Mouse (Mus musculus) midbrain, embryonic 11.5 days (tissue): ENCODE measurements at regions not wholly inside any gene's neighbourhood (a gene's known extent, or its start where the extent isn't known, plus 50 kb on each side); places are given as distances from the start of the nearest gene placed in this dataset.

Experiments used
- ATAC-seq: fragments of 200-750 bp; cut with Nextera tagmentation; 2 replicates; pipeline ENCODE4 v1.8.0; 2017; ENCODE audit warnings: moderate TSS enrichment, moderate library complexity; ENCODE audit not compliant: low FRiP score
- DNase-seq: peaks from one replicate; pipeline ENCODE4 v3.0.0; 2015; ENCODE audit warnings: low spot score; ENCODE audit errors: missing footprints
- H3K27ac ChIP-seq: fragments of 300-500 bp; sonication (generic); 2 replicates; pipeline ENCODE4 v1.5.1; 2014; ENCODE audit warnings: low read depth, low read length
- H3K27me3 ChIP-seq: fragments of 300-500 bp; sonication (generic); 2 replicates; pipeline ENCODE4 v1.6.1; 2014; ENCODE audit warnings: mild to moderate bottlenecking, low read length, moderate library complexity, mixed read lengths; ENCODE audit not compliant: control insufficient read depth, insufficient read depth
- H3K36me3 ChIP-seq: fragments of 300-500 bp; sonication (generic); 2 replicates; pipeline ENCODE4 v1.6.1; 2014; ENCODE audit warnings: mild to moderate bottlenecking, low read length, moderate library complexity, mixed read lengths; ENCODE audit not compliant: control insufficient read depth, insufficient read depth
- H3K4me1 ChIP-seq: fragments of 300-500 bp; sonication (generic); 2 replicates; pipeline ENCODE4 v1.6.1; 2014; ENCODE audit warnings: low read length; ENCODE audit not compliant: control insufficient read depth, insufficient read depth
- H3K4me2 ChIP-seq: fragments of 300-500 bp; sonication (generic); 2 replicates; pipeline ENCODE4 v1.6.1; 2014; ENCODE audit warnings: mild to moderate bottlenecking, moderate library complexity
- H3K4me3 ChIP-seq: fragments of 300-500 bp; sonication (generic); 2 replicates; pipeline ENCODE4 v1.5.1; 2014; ENCODE audit warnings: low read depth, low read length
- H3K9ac ChIP-seq: fragments of 300-500 bp; sonication (generic); 2 replicates; pipeline ENCODE4 v1.6.1; 2014; ENCODE audit warnings: low read length
- H3K9me3 ChIP-seq: fragments of 300-500 bp; sonication (generic); 2 replicates; pipeline ENCODE4 v1.6.1; 2016; ENCODE audit warnings: low read length; ENCODE audit not compliant: control insufficient read depth
- WGBS: fragments of 180-500 bp; shearing (Covaris S2); extraction: QIAGEN DNeasy Blood & Tissue Kit; methylation state at CpG from one replicate; pipeline ENCODE4 v1.1.7; 2014; 5-methylcytosine and 5-hydroxymethylcytosine counted together

GRCm38 (mm10) chr8:91955170-91955569 lies 153.3 kb upstream of the Irx3 start:
- 86% methylated on average over 6 of the region's 6 CpGs for WGBS
- Histone ChIP-seq H3K36me3 (no peaks in the 10 kb centered on the region), H3K9me3 (no peaks in the 10 kb centered on the region), H3K4me3 (no peak overlapping the region), H3K9ac (no peak overlapping the region), H3K27ac (no peak overlapping the region), H3K27me3 (no peaks in the 10 kb centered on the region), H3K4me1 (no peaks in the 10 kb centered on the region), H3K4me2 (no peak overlapping the region)
- no peak for ATAC-seq
- DNase-seq, result no peak

GRCm38 (mm10) chr8:91952981-91953380 lies 151.1 kb upstream of the Irx3 start:
- H3K27ac ChIP-seq, result no peak overlapping the region
- DNase-seq (no peak), ATAC-seq (no peak)
- no peaks in the 10 kb centered on the region for H3K4me1 ChIP-seq
- no peak overlapping the region for H3K4me3 ChIP-seq
- no peaks in the 10 kb centered on the region for H3K9me3 ChIP-seq
- WGBS, result 77% methylated on average over 4 of the region's 4 CpGs
- no peak overlapping the region for H3K9ac ChIP-seq
- no peaks in the 10 kb centered on the region for H3K27me3 ChIP-seq
- H3K4me2 ChIP-seq, result no peak overlapping the region
- no peaks in the 10 kb centered on the region for H3K36me3 ChIP-seq

- DNase-seq (no peak), ATAC-seq (no peak)
- 76% methylated on average over 9 of the region's 9 CpGs for WGBS
- Histone ChIP-seq H3K36me3 (no peaks in the 10 kb centered on the region), H3K4me1 (no peaks in the 10 kb centered on the region), H3K27me3 (no peaks in the 10 kb centered on the region), H3K9ac (no peak overlapping the region), H3K9me3 (no peaks in the 10 kb centered on the region), H3K4me2 (no peak overlapping the region), H3K27ac (no peak overlapping the region), H3K4me3 (no peak overlapping the region)
Measured at GRCm38 (mm10) chr8:91949110-91949509, 147.2 kb upstream of the Irx3 start.

GRCm38 (mm10) chr8:91948173-91948940 lies 146.5 kb upstream of the Irx3 start:
- Histone ChIP-seq H3K4me3 (no peak overlapping the region), H3K36me3 (no peaks in the 10 kb centered on the region), H3K9me3 (no peaks in the 10 kb centered on the region), H3K27me3 (no peaks in the 10 kb centered on the region), H3K4me2 (no peak overlapping the region), H3K4me1 (no peaks in the 10 kb centered on the region), H3K27ac (no peak overlapping the region), H3K9ac (no peak overlapping the region)
- WGBS, result 65% methylated on average over 18 of the region's 18 CpGs
- ATAC-seq (no peak), DNase-seq (no peak)

GRCm38 (mm10) chr8:91941005-91941404 lies 139.1 kb upstream of the Irx3 start:
- no peaks in the 10 kb centered on the region; the same call in 1 of the 2 replicates for H3K27me3 ChIP-seq
- H3K4me1 ChIP-seq, result peaks cover 3% of the 10 kb centered on the region; the same call in 1 of the 2 replicates
- no peaks in the 10 kb centered on the region for H3K36me3 ChIP-seq
- 33% methylated on average over 5 of the region's 5 CpGs for WGBS
- no peak overlapping the region for H3K4me2 ChIP-seq
- no peaks in the 10 kb centered on the region for H3K9me3 ChIP-seq
- no peak overlapping the region for H3K9ac ChIP-seq
- no peak overlapping the region for H3K4me3 ChIP-seq
- H3K27ac ChIP-seq, result no peak overlapping the region
- no peak for ATAC-seq
- DNase-seq, result no peak

GRCm38 (mm10) chr8:91937227-91937626 lies 135.4 kb upstream of the Irx3 start:
- no peaks in the 10 kb centered on the region for H3K36me3 ChIP-seq
- ATAC-seq, result no peak
- no peak for DNase-seq
- no peaks in the 10 kb centered on the region for H3K9me3 ChIP-seq
- no peak overlapping the region for H3K27ac ChIP-seq
- no peak overlapping the region for H3K4me3 ChIP-seq
- H3K9ac ChIP-seq, result no peak overlapping the region
- 60% methylated on average over 2 of the region's 2 CpGs for WGBS
- no peak overlapping the region for H3K4me2 ChIP-seq
- no peaks in the 10 kb centered on the region; the same call in 1 of the 2 replicates for H3K27me3 ChIP-seq
- H3K4me1 ChIP-seq, result peaks cover 3% of the 10 kb centered on the region; the same call in 1 of the 2 replicates

- no peak overlapping the region for H3K4me2 ChIP-seq
- WGBS, result 76% methylated on average over 4 of the region's 4 CpGs
- no peak for ATAC-seq
- H3K4me1 ChIP-seq, result no peaks in the 10 kb centered on the region
- H3K9me3 ChIP-seq, result no peaks in the 10 kb centered on the region
- no peak overlapping the region for H3K9ac ChIP-seq
- H3K27me3 ChIP-seq, result no peaks in the 10 kb centered on the region
- H3K27ac ChIP-seq, result no peak overlapping the region
- no peaks in the 10 kb centered on the region for H3K36me3 ChIP-seq
- DNase-seq, result no peak
- no peak overlapping the region for H3K4me3 ChIP-seq
Measured at GRCm38 (mm10) chr8:91930520-91930919, 128.7 kb upstream of the Irx3 start.

GRCm38 (mm10) chr8:91925968-91926524 lies 124.2 kb upstream of the Irx3 start:
- no peak overlapping the region for H3K9ac ChIP-seq
- 73% methylated on average over 8 of the region's 8 CpGs for WGBS
- no peaks in the 10 kb centered on the region for H3K9me3 ChIP-seq
- H3K4me3 ChIP-seq, result no peak overlapping the region
- no peaks in the 10 kb centered on the region for H3K36me3 ChIP-seq
- DNase-seq (no peak), ATAC-seq (no peak)
- no peaks in the 10 kb centered on the region for H3K27me3 ChIP-seq
- H3K4me2 ChIP-seq, result no peak overlapping the region
- no peak overlapping the region for H3K27ac ChIP-seq
- no peaks in the 10 kb centered on the region for H3K4me1 ChIP-seq

- ATAC-seq (no peak), DNase-seq (no peak)
- H3K27me3 ChIP-seq, result no peaks in the 10 kb centered on the region
- no peak overlapping the region for H3K4me3 ChIP-seq
- WGBS, result 94% methylated on average over 4 of the region's 4 CpGs
- no peak overlapping the region for H3K27ac ChIP-seq
- H3K36me3 ChIP-seq, result no peaks in the 10 kb centered on the region
- H3K9ac ChIP-seq, result no peak overlapping the region
- no peak overlapping the region for H3K4me2 ChIP-seq
- peaks cover 3% of the 10 kb centered on the region; the same call in 1 of the 2 replicates for H3K9me3 ChIP-seq
- H3K4me1 ChIP-seq, result no peaks in the 10 kb centered on the region
Measured at GRCm38 (mm10) chr8:91924152-91924551, 122.3 kb upstream of the Irx3 start.
